Mouse (Mus musculus): ENCODE measurements around the gene Hypk.
"Not testable (repeated sequence)": the region's sequence is repeated elsewhere in the genome, so short reads cannot be mapped to it uniquely, and the experiment has no call there.

Hypk gene

GRCm38 (mm10) chr2:121501550-121501949 lies 48.5 kb downstream of the Hypk start:
- not testable (repeated sequence) for DNase-seq (ENCODE audit: extremely low spot score, low read depth, low spot score)

- peak; percentile 79 for DNase-seq (ENCODE audit: extremely low spot score, low read depth, low spot score)
These were observed 53.1 kb downstream of the Hypk start, which contains the start of the genes Mfap1a and Wdr76 for GRCm38 (mm10) chr2:121505942-121506882. TSS of gene Mfap1a (minus strand) at chr2:121506665. TSS of gene Wdr76 (plus strand) at chr2:121506723.

- no peak for DNase-seq (ENCODE audit: extremely low spot score, low read depth, low spot score)
These were observed 54.3 kb downstream of the Hypk start for GRCm38 (mm10) chr2:121507173-121507950.

GRCm38 (mm10) chr2:121507951-121508330 lies 54.9 kb downstream of the Hypk start:
- DNase-seq (ENCODE audit: extremely low spot score, low read depth, low spot score): no peak
